Mouse (Mus musculus) kidney, adult 11 months (tissue): ENCODE measurements at regions not wholly inside any gene's neighbourhood (a gene's known extent, or its start where the extent isn't known, plus 50 kb on each side); places are given as distances from the start of the nearest gene placed in this dataset.

Experiments used
- DNase-seq: peaks from one replicate; pipeline ENCODE4 v3.0.0; 2022

GRCm38 (mm10) chr10:52529661-52530060 is 112.3 kb downstream of the Nus1 start:
- DNase-seq: peak; percentile 4

GRCm38 (mm10) chr10:52530846-52531245 is 113.5 kb downstream of the Nus1 start:
- no peak for DNase-seq

- DNase-seq: no peak
Measured at GRCm38 (mm10) chr10:52533278-52533892, 116.0 kb downstream of the Nus1 start.

GRCm38 (mm10) chr10:52533893-52534287 is 116.5 kb downstream of the Nus1 start:
- no peak for DNase-seq

GRCm38 (mm10) chr10:52545566-52545965 is 128.2 kb downstream of the Nus1 start:
- DNase-seq: no peak

DNA sequence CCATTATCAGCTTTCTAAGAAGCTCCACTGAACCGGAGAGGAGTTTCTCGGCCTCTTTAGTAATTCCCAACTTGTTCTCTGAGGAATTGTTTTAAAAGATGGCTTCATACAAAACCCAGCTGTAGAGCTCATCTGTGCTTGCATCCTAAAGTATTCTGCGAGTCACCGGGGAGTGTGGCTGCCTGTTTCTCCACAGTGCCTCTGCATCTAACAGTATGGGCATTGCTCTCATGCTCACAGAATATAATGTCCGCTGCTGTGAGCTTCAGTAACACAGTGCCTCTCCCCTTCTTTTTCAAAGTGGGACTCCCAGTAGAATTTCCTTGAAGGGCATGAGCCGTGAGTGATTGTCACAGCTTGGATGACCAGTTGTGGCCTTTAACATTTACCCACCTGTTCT is 113.0 kb upstream of the Slc35f1 start:
- no peak for DNase-seq

- DNase-seq: no peak
Measured at GRCm38 (mm10) chr10:52577795-52578194, 112.5 kb upstream of the Slc35f1 start.

DNA sequence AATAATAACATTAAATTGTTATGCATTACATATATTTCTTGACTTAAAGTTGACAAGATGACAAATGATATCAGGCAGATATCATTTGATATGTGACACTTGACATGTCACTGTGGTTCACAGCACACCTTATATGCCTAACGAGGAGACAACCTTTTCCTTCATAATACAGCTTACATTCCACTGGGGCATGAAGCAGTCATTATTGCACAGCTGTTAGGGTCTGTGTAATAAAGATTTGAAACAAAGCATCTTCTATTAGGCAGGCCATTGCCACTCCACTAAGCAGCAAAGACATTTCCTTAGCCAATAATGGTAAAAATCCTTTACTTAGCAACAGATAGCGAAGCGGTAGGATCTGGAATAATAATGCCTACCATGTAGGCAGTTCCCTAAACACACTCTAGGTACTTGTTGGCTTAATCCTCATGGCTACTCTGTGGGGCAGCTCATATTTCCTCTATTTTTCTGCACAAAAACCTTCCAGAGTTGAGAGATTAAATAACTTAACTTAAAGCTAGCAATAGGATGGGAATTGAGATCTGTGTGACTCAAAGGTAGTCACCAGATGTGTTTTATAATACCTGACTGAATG is 112.0 kb upstream of the Slc35f1 start:
- DNase-seq: no peak

- DNase-seq: no peak
Measured at GRCm38 (mm10) chr10:52593780-52594179, 96.6 kb upstream of the Slc35f1 start.
